Mouse (Mus musculus) MEL (cell line): ENCODE data around the gene Dnah6. TPM values are rescaled to one million over a fixed set of nuclear protein-coding genes. Genes with fewer than 3 reads are reported as not detected.

Source experiments
- DNase-seq: peaks from one replicate; pipeline ENCODE4 v3.0.0; 2011; ENCODE audit warnings: low read depth, low spot score
- H3K27ac ChIP-seq: 2 replicates; pipeline ENCODE4 v1.5.1; 2012; ENCODE audit warnings: low read depth, mild to moderate bottlenecking, control low read depth, low read length, moderate library complexity; ENCODE audit not compliant: control insufficient read depth
- H3K27me3 ChIP-seq, 2 experiments: fragments of 150-350 bp in 1 of 2; sonication (generic) in 1 of 2; 2 replicates each; pipeline ENCODE4 v1.6.1; 2012; ENCODE audit warnings: low read length in 2 of 2, mild to moderate bottlenecking in 2 of 2, improper control_type of control experiment in 1 of 2, moderate library complexity in 1 of 2; ENCODE audit not compliant: insufficient read depth in 2 of 2, control insufficient read depth in 1 of 2
- H3K36me3 ChIP-seq, 2 experiments: 2 replicates each; pipeline ENCODE4 v1.6.1; 2012 to 2014; ENCODE audit warnings: low read length in 2 of 2, improper control_type of control experiment in 1 of 2, inconsistent platforms in 1 of 2, mild to moderate bottlenecking in 1 of 2; ENCODE audit not compliant: insufficient read depth in 2 of 2, control insufficient read depth in 1 of 2
- H3K4me1 ChIP-seq, 2 experiments: fragments of 150-350 bp in 1 of 2; sonication (generic) in 1 of 2; 2 replicates each; pipeline ENCODE4 v1.6.1; 2012; ENCODE audit warnings: low read length in 2 of 2, improper control_type of control experiment in 1 of 2, mild to moderate bottlenecking in 1 of 2; ENCODE audit not compliant: insufficient read depth in 2 of 2, control insufficient read depth in 1 of 2
- H3K4me3 ChIP-seq, 2 experiments: fragments of 150-350 bp in 1 of 2; sonication (generic) in 1 of 2; 2 replicates each; pipeline ENCODE4 v1.5.1; 2012; ENCODE audit warnings: low read depth in 2 of 2, low read length in 2 of 2, mild to moderate bottlenecking in 2 of 2, moderate library complexity in 2 of 2, control low read depth in 1 of 2, improper control_type of control experiment in 1 of 2; ENCODE audit not compliant: control insufficient read depth in 1 of 2, insufficient read depth in 1 of 2
- H3K79me2 ChIP-seq: 2 replicates; pipeline ENCODE4 v1.6.1; 2012; ENCODE audit warnings: mild to moderate bottlenecking, low read length, moderate library complexity; ENCODE audit not compliant: control insufficient read depth, poor library complexity, insufficient read depth
- H3K9ac ChIP-seq: 2 replicates; pipeline ENCODE4 v1.6.1; 2012; ENCODE audit warnings: low read depth, mild to moderate bottlenecking, control low read depth, low read length, moderate library complexity; ENCODE audit not compliant: control insufficient read depth, poor library complexity, severe bottlenecking
- H3K9me3 ChIP-seq: fragments of 150-350 bp; sonication (generic); replicated peaks from 2 replicates; pipeline ENCODE4 v1.6.1; 2012; ENCODE audit warnings: mild to moderate bottlenecking, low read length, improper control_type of control experiment, moderate library complexity; ENCODE audit not compliant: insufficient read depth
- CHD2 ChIP-seq: IDR thresholded peaks from 2 replicates; pipeline ENCODE4 v1.6.1; 2011; ENCODE audit warnings: low read length, improper control_type of control experiment
- CTCF ChIP-seq, 3 experiments: IDR thresholded peaks in 2 of 3; conservative IDR thresholded peaks in 1 of 3; 2 replicates each; pipeline ENCODE4 v1.5.1; 2011 to 2012; ENCODE audit warnings: low read length in 3 of 3, low read depth in 2 of 3, mild to moderate bottlenecking in 2 of 3, improper control_type of control experiment in 1 of 3, inconsistent platforms in 1 of 3, mixed read lengths in 1 of 3, moderate library complexity in 1 of 3; ENCODE audit not compliant: control insufficient read depth in 1 of 3, insufficient read depth in 1 of 3, poor library complexity in 1 of 3, severe bottlenecking in 1 of 3
- ELF1 ChIP-seq: IDR thresholded peaks from 2 replicates; pipeline ENCODE4 v1.6.1; 2014; ENCODE audit warnings: low read depth, mild to moderate bottlenecking, inconsistent platforms, low read length, improper control_type of control experiment, moderate library complexity
- GABPA ChIP-seq: IDR thresholded peaks from 2 replicates; pipeline ENCODE4 v1.6.1; 2012; ENCODE audit warnings: low read depth, mild to moderate bottlenecking, inconsistent platforms, low read length, improper control_type of control experiment, moderate library complexity
- HCFC1 ChIP-seq: IDR thresholded peaks from 2 replicates; pipeline ENCODE4 v1.6.1; 2012; ENCODE audit warnings: low read depth, mild to moderate bottlenecking, inconsistent platforms, low read length, improper control_type of control experiment, moderate library complexity
- JUND ChIP-seq: IDR thresholded peaks from 2 replicates; pipeline ENCODE4 v1.6.1; 2011; ENCODE audit warnings: low read depth, mild to moderate bottlenecking, improper control_type of control experiment, low read length
- KAT2A ChIP-seq: conservative IDR thresholded peaks from 2 replicates; pipeline ENCODE4 v1.6.1; 2012; ENCODE audit warnings: low read depth, low read length, improper control_type of control experiment, inconsistent platforms
- MAX ChIP-seq: IDR thresholded peaks from 2 replicates; pipeline ENCODE4 v1.6.1; 2011; ENCODE audit warnings: low read length, improper control_type of control experiment
- MAZ ChIP-seq: IDR thresholded peaks from 2 replicates; pipeline ENCODE4 v1.6.1; 2012; ENCODE audit warnings: low read depth, mild to moderate bottlenecking, inconsistent platforms, low read length, improper control_type of control experiment
- MEF2A ChIP-seq: IDR thresholded peaks from 2 replicates; pipeline ENCODE4 v1.6.1; 2014; ENCODE audit warnings: low read depth, mild to moderate bottlenecking, inconsistent platforms, low read length, improper control_type of control experiment; ENCODE audit not compliant: poor library complexity, insufficient replicate concordance, severe bottlenecking; ENCODE audit errors: extremely low read depth
- MYB ChIP-seq: IDR thresholded peaks from 2 replicates; pipeline ENCODE4 v1.6.1; 2011; ENCODE audit warnings: mild to moderate bottlenecking, low read depth, low read length, improper control_type of control experiment
- NRF1 ChIP-seq: IDR thresholded peaks from 2 replicates; pipeline ENCODE4 v1.6.1; 2014; ENCODE audit warnings: low read depth, mild to moderate bottlenecking, inconsistent platforms, low read length, improper control_type of control experiment, moderate library complexity; ENCODE audit not compliant: poor library complexity, insufficient read depth, severe bottlenecking
- POLR2A ChIP-seq, 2 experiments: IDR thresholded peaks; 2 replicates each; pipeline ENCODE4 v1.6.1; 2011 to 2012; ENCODE audit warnings: low read length in 2 of 2, mild to moderate bottlenecking in 2 of 2, control low read depth in 1 of 2, improper control_type of control experiment in 1 of 2, low read depth in 1 of 2, moderate library complexity in 1 of 2; ENCODE audit not compliant: control insufficient read depth in 1 of 2, insufficient read depth in 1 of 2, poor library complexity in 1 of 2
- POLR2AphosphoS5 ChIP-seq: IDR thresholded peaks from 2 replicates; pipeline ENCODE4 v1.6.1; 2012; ENCODE audit warnings: low read depth, borderline replicate concordance, mild to moderate bottlenecking, inconsistent platforms, low read length, moderate library complexity, mixed read lengths
- RAD21 ChIP-seq: IDR thresholded peaks from 2 replicates; pipeline ENCODE4 v1.6.1; 2011; ENCODE audit warnings: mild to moderate bottlenecking, low read depth, low read length, improper control_type of control experiment
- RCOR1 ChIP-seq: IDR thresholded peaks from 2 replicates; pipeline ENCODE4 v1.6.1; 2012; ENCODE audit warnings: low read depth, mild to moderate bottlenecking, inconsistent platforms, low read length, improper control_type of control experiment
- SMC3 ChIP-seq: IDR thresholded peaks from 2 replicates; pipeline ENCODE4 v1.6.1; 2011; ENCODE audit warnings: low read depth, low read length, improper control_type of control experiment
- TBP ChIP-seq: IDR thresholded peaks from 2 replicates; pipeline ENCODE4 v1.8.0; 2011; ENCODE audit warnings: low read depth, low read length, improper control_type of control experiment
- UBTF ChIP-seq: IDR thresholded peaks from 2 replicates; pipeline ENCODE4 v1.6.1; 2012; ENCODE audit warnings: low read depth, mild to moderate bottlenecking, inconsistent platforms, low read length, improper control_type of control experiment, moderate library complexity, borderline replicate concordance; ENCODE audit not compliant: insufficient read depth
- USF1 ChIP-seq: IDR thresholded peaks from 2 replicates; pipeline ENCODE4 v1.6.1; 2014; ENCODE audit warnings: low read depth, mild to moderate bottlenecking, inconsistent platforms, low read length, improper control_type of control experiment, moderate library complexity
- ZC3H11A ChIP-seq: IDR thresholded peaks from 2 replicates; pipeline ENCODE4 v1.6.1; 2012; ENCODE audit warnings: low read depth, mild to moderate bottlenecking, inconsistent platforms, low read length, improper control_type of control experiment
- polyA plus RNA-seq, 2 experiments: library from polyadenylated mRNA; stranded (reverse) in 1 of 2; unstranded in 1 of 2; fragments of >175 nt in 1 of 2; fragments of >200 nt in 1 of 2; gene quantifications; 2 replicates each; pipeline versions ENCODE4 v1.2.1 to v1.2.4; 2012; ENCODE audit warnings: low replicate concordance in 2 of 2, low read depth in 1 of 2; ENCODE audit not compliant: insufficient read length in 2 of 2, insufficient read depth in 1 of 2, missing spikeins in 1 of 2
- total RNA-seq: library from RNA; depleted of rRNA; stranded (reverse); fragments of 300-350 nt; gene quantifications from 2 replicates; pipeline ENCODE4 v1.2.3, GENCODE M21; 2012

The Dnah6 gene
- total and polyA plus RNA-seq, 3 experiments, result not detected

DNA sequence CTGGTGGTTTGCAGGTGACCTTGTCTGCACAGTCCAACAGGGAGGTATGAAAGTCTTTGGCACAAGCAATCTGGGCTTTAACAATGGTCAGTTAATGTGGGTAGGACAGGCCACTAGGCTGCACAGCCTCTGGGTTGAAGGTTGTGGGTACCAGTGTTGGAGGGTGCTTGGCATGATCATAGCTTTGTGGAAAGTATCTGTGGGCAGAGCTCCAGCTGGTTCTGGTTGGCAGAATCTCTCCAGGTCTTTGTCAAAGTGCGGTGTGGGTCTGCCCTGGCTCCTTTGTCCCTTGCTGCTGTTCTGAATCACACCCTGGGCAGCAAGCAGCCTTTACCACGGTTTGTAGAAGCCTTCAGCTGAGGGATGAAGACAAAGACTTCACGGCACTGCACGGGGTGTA is 238.9 kb downstream of the Dnah6 start:
- Histone ChIP-seq H3K4me1 (no peaks in the 10 kb centered on the region), H3K79me2 (no peaks in the 10 kb centered on the region)

DNA sequence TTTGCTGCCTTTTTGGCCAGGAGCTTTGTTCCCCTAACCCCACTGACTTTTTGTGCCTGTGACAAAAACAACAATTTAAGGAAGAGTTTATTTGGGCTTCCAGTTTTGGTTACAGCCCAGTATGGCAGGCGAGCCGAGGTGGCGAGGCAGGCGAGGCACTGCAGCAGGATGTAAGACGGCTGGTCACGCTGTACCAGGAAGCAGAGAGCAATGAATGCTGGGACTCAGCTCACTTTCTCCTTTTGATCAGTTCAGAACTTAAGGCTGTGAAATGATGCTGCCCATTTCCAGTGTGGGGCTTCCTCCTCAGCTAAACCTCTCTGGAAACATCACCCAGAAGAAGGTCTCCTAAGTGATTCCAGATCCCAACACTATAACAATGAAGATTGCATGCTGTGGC is 239.6 kb downstream of the Dnah6 start:
- no peak overlapping the region for H3K9ac ChIP-seq
- H3K4me1 ChIP-seq, result no peaks in the 10 kb centered on the region
- H3K79me2 ChIP-seq, result no peaks in the 10 kb centered on the region
- no peak for TF ChIP-seq POLR2AphosphoS5
- TF ChIP-seq KAT2A, result no peak
- TF ChIP-seq RCOR1, result no peak
- no peak for TF ChIP-seq ELF1
- no peak for TF ChIP-seq MYB
- TF ChIP-seq MEF2A, result no peak
- TF ChIP-seq SMC3, result no peak
- TF ChIP-seq NRF1, result no peak
- TF ChIP-seq POLR2A (IDR thresholded peaks at IDR 0.05; ENCODE audit: control insufficient read depth in 1 of 2, insufficient read depth in 1 of 2, low read depth in 1 of 2, low read length in 2 of 2, poor library complexity in 1 of 2), result no peak
- no peak for TF ChIP-seq ZC3H11A
- no peak for TF ChIP-seq USF1
- TF ChIP-seq CHD2, result no peak
- no peak for TF ChIP-seq MAX
- no peak for TF ChIP-seq TBP
- no peak for TF ChIP-seq JUND
- no peak for TF ChIP-seq HCFC1
- no peak for TF ChIP-seq RAD21
- TF ChIP-seq GABPA, result no peak
- TF ChIP-seq MAZ, result no peak
- TF ChIP-seq UBTF, result no peak
- no peak overlapping the region for H3K27ac ChIP-seq
- H3K9me3 ChIP-seq, result no peaks in the 10 kb centered on the region
- no peak for DNase-seq
- no peak overlapping the region for H3K4me3 ChIP-seq
- H3K27me3 ChIP-seq, result peaks cover 0 to 2% of the 10 kb centered on the region in 2 experiments; a peak in 3 of 4 replicates
- no peaks in the 10 kb centered on the region for H3K36me3 ChIP-seq

More for the DNA sequence above, 238.9 kb downstream of the Dnah6 start:
- H3K36me3 ChIP-seq, result no peaks in the 10 kb centered on the region
- no peak overlapping the region for H3K9ac ChIP-seq
- H3K4me3 ChIP-seq, result no peak overlapping the region
- no peaks in the 10 kb centered on the region for H3K9me3 ChIP-seq
- H3K27ac ChIP-seq, result no peak overlapping the region
- H3K27me3 ChIP-seq, result peaks cover 0 to 2% of the 10 kb centered on the region in 2 experiments; a peak in 3 of 4 replicates
- DNase-seq, result no peak
- no peak for TF ChIP-seq CTCF (IDR thresholded peaks at IDR 0.05 in 2 of 3, conservative IDR thresholded peaks at IDR 0.05 in 1 of 3; ENCODE audit: control insufficient read depth in 1 of 3, insufficient read depth in 1 of 3, low read depth in 2 of 3, low read length in 3 of 3, poor library complexity in 1 of 3, severe bottlenecking in 1 of 3)
